Mouse (Mus musculus): ENCODE data around the gene Trim56. TPM values are rescaled to one million over a fixed set of nuclear protein-coding genes. Genes with fewer than 3 reads are reported as not detected.

Trim56 gene
- total RNA-seq, 1 experiment from 2014 or later: 35.8 TPM

GRCm38 (mm10) chr5:137061809-137062481 lies 54.1 kb downstream of the Trim56 start:
- ATAC-seq (replicated peaks in 1 of 2; ENCODE audit: insufficient read depth in 1 of 2, low FRiP score in 2 of 2, low TSS enrichment in 1 of 2, low read depth in 1 of 2, poor library complexity in 2 of 2, severe bottlenecking in 2 of 2): no peak

Other genes starting within 250 kb of the Trim56 start
- not detected in 2 replicates for gene Col26a1, start 233.0 kb downstream of the Trim56 start, total RNA-seq (2017)
- 7.3 and 12.8 TPM in 2 replicates for gene Ift22, start 208.1 kb downstream of the Trim56 start, total RNA-seq (2017)
- 56.8 and 146 TPM in 2 replicates for gene Fis1, start 162.9 kb downstream of the Trim56 start, total RNA-seq (2017)
- gene Cldn15, start 149.6 kb downstream of the Trim56 start, total RNA-seq (2017): 0.40 and 9.1 TPM in 2 replicates
- gene Plod3, start 129.2 kb downstream of the Trim56 start, total RNA-seq (2017): 33.3 and 37.8 TPM in 2 replicates
- 14.8 and 38.6 TPM in 2 replicates for gene Znhit1, start 128.2 kb downstream of the Trim56 start, total RNA-seq (2017)
- gene Vgf, start 89.8 kb downstream of the Trim56 start, total RNA-seq (2017): 0.10 TPM in 1 of 2 replicates, not detected in the other
- 39.7 and 42.4 TPM in 2 replicates for gene Ap1s1, start 70.1 kb downstream of the Trim56 start, total RNA-seq (2017)
- not detected in 2 replicates for gene Serpine1, start 43.9 kb downstream of the Trim56 start, total RNA-seq (2017)
- gene Muc3, start 33.1 kb upstream of the Trim56 start, total RNA-seq (2017): 0.89 TPM in 1 of 2 replicates, not detected in the other
- gene Muc3a, start 96.2 kb upstream of the Trim56 start, total RNA-seq (2017): 1.6 TPM in 1 of 2 replicates, not detected in the other
- 1.3 and 1.9 TPM in 2 replicates for gene Ache, start 171.3 kb upstream of the Trim56 start, total RNA-seq (2017)
- gene Ufsp1, start 178.4 kb upstream of the Trim56 start, total RNA-seq (2017): 0.94 and 3.6 TPM in 2 replicates
- 313 and 317 TPM in 2 replicates for gene Srrt, start 191.5 kb upstream of the Trim56 start, total RNA-seq (2017)
- 17.0 and 21.4 TPM in 2 replicates for gene Trip6, start 198.2 kb upstream of the Trim56 start, total RNA-seq (2017)
- gene Slc12a9, start 217.4 kb upstream of the Trim56 start, total RNA-seq (2017): 4.2 and 8.9 TPM in 2 replicates
- 1.3 and 3.7 TPM in 2 replicates for gene Ephb4, start 233.9 kb upstream of the Trim56 start, total RNA-seq (2017)

All from hematopoietic stem cell, adult 5-6 weeks (primary cell).